ENCODE assay signal across 11 mouse cellular contexts in genomic region chr10:34617216-34617615, GRCm38 (mm10).
DNase-seq lines count a peak whose midpoint lies in the region; ATAC-seq and TF ChIP-seq lines count a peak whose summit lies in the region.
"Had no signal": no experiment of that assay in that cellular context is flagged by ENCODE, and none has a peak within 500 bp of the region (broad histone marks: within the 10 kb centered on the region; RNA-seq: fewer than 3 reads in every experiment).

No protein-coding gene starts in this region.

- TF ChIP-seq CTCF in gastrocnemius, adult 2 months (IDR thresholded peaks at IDR 0.05): peak; percentile 27; the same call in 1 of the 2 replicates
- peak; percentile 29 for TF ChIP-seq CTCF in lung, postnatal 0 days (IDR thresholded peaks at IDR 0.05)
- TF ChIP-seq CTCF in thymus, adult 2 months (IDR thresholded peaks at IDR 0.05; ENCODE audit: borderline replicate concordance, control insufficient read depth, extremely low read depth, insufficient read depth, low read length, poor library complexity): no peak

- no peak for TF ChIP-seq EP300 in lung, postnatal 0 days (IDR thresholded peaks at IDR 0.05)

- no peak for DNase-seq in gastrocnemius, adult 2 months
- DNase-seq in gastrocnemius, postnatal 36 days: no peak
- peak; percentile 23 for DNase-seq in lung, postnatal 0 days (ENCODE audit: low spot score)
- DNase-seq in lung, adult 18-20 months: no peak
- DNase-seq in brain, adult 2 months (ENCODE audit: low read depth, low spot score): peak; percentile 43
- DNase-seq in retina, embryonic 14.5 days (ENCODE audit: low spot score): peak; percentile 51
- DNase-seq in ovary, adult 18-20 months (ENCODE audit: low spot score): no peak
- no peak for DNase-seq in thymus, adult 2 months
- DNase-seq: cerebellum, adult 8-10 months; gastrocnemius, postnatal 14 days had no signal

- ATAC-seq in lung, postnatal 0 days: no peak

- no peak overlapping the region for H3K9ac ChIP-seq in lung, postnatal 0 days (replicated peaks; ENCODE audit: low read depth)

- H3K4me1 ChIP-seq in lung, postnatal 0 days (ENCODE audit: insufficient read depth, low read depth, low read length): no peaks in the 10 kb centered on the region
- no peaks in the 10 kb centered on the region for H3K4me1 ChIP-seq in thymus, adult 2 months (replicated peaks; ENCODE audit: control insufficient read depth, insufficient read depth, low read length)

- no peak overlapping the region for H3K4me3 ChIP-seq in gastrocnemius, adult 2 months
- no peak overlapping the region for H3K4me3 ChIP-seq in lung, postnatal 0 days (ENCODE audit: low read depth, low read length)
- no peak overlapping the region for H3K4me3 ChIP-seq in thymus, adult 2 months (ENCODE audit: control insufficient read depth, insufficient read depth, low read length)

- H3K4me2 ChIP-seq in lung, postnatal 0 days (replicated peaks; ENCODE audit: low read depth, low read length): no peak overlapping the region

- H3K27me3 ChIP-seq in lung, postnatal 0 days (replicated peaks; ENCODE audit: insufficient read depth, low read length): no peaks in the 10 kb centered on the region
- H3K27me3 ChIP-seq in thymus, adult 2 months (ENCODE audit: control insufficient read depth, insufficient read depth, low read length): no peaks in the 10 kb centered on the region

- H3K36me3 ChIP-seq in lung, postnatal 0 days (ENCODE audit: insufficient read depth, low read length): no peaks in the 10 kb centered on the region
- H3K36me3 ChIP-seq in thymus, adult 2 months (ENCODE audit: control insufficient read depth, insufficient read depth, low read length): no peaks in the 10 kb centered on the region
- H3K36me3 ChIP-seq: G1E had no signal

- H3K27ac ChIP-seq in gastrocnemius, adult 2 months: no peak overlapping the region
- H3K27ac ChIP-seq in lung, postnatal 0 days (ENCODE audit: low read length): no peak overlapping the region
- H3K27ac ChIP-seq in thymus, adult 2 months (ENCODE audit: control insufficient read depth, insufficient read depth, low read length): no peak overlapping the region

- WGBS in lung, postnatal 0 days: 52% methylated on average over 2 of the region's 2 CpGs
- 56% methylated on average over 2 of the region's 2 CpGs for WGBS in thymus, adult 2 months

- no peak for TF ChIP-seq POLR2A in thymus, adult 2 months (IDR thresholded peaks at IDR 0.05; ENCODE audit: control insufficient read depth, extremely low read depth, insufficient read depth, low read length, poor library complexity)

- intact Hi-C loops in gastrocnemius, adult 2 months (cut with DNase I): no loop called here
- intact Hi-C loops in gastrocnemius, postnatal 36 days (cut with DNase I): no loop called here

- H3K9me3 ChIP-seq in lung, postnatal 0 days (ENCODE audit: low read length): no peaks in the 10 kb centered on the region
- H3K9me3 ChIP-seq: G1E had no signal

Comparison
In these comparisons a context has a peak if more than half of its experiments do, and no peak if none do; other contexts are left out.
1. DNase-seq: peak in lung, postnatal 0 days (single experiment), brain, adult 2 months (single experiment) and retina, embryonic 14.5 days (single experiment); none in gastrocnemius, adult 2 months (single experiment), gastrocnemius, postnatal 36 days (0 of 2), lung, adult 18-20 months (0 of 2), ovary, adult 18-20 months (single experiment) and thymus, adult 2 months (single experiment).